Mouse (Mus musculus) ES-Bruce4 (cell line): Measurements from ENCODE around the gene Dnah14.

Source experiments
- CTCF ChIP-seq: IDR thresholded peaks from one replicate; pipeline ENCODE4 v1.8.1; 2011; ENCODE audit warnings: low read depth, low read length
- EP300 ChIP-seq: IDR thresholded peaks from 2 replicates; pipeline ENCODE4 v1.6.1; 2011; ENCODE audit warnings: low read depth, low read length; ENCODE audit not compliant: insufficient read depth

DNA sequence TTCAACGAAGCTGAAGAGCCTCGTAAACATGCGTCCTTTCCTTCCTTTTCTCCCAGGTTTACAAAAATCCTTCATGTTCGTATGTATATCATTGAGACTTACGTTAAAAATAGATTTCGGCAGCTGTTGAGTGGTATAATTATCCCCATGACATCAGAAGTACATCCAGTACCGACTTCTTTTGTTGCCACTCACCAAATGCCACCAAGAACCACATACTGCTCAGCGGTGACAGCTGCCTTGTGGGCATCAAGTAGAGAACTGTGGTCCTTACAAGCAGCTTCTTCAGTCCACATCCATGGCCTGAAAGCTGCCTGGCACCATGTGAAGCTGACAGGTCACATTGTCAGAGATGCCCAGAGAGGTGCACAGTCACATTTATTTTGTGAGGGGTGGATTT lies 26.4 kb upstream of the Dnah14 start:
- TF ChIP-seq CTCF (no peak), EP300 (no peak)
